Mouse (Mus musculus): Measurements from ENCODE around the gene Tmem163.
A peak's percentile ranks its signal among the peaks of the same experiment; 100 is the strongest.

Gene Tmem163

GRCm38 (mm10) chr1:127496737-127497543, 182.4 kb downstream of the Tmem163 start:
- peak; percentile 25 to 55 for DNase-seq

- DNase-seq, result peak in 1 of 2 experiments; percentile 57
Measured at GRCm38 (mm10) chr1:127487161-127487560, 192.2 kb downstream of the Tmem163 start.

GRCm38 (mm10) chr1:127484826-127485225, 194.5 kb downstream of the Tmem163 start:
- DNase-seq, result peak; percentile 33 to 74

GRCm38 (mm10) chr1:127484188-127484587, 195.2 kb downstream of the Tmem163 start:
- DNase-seq, result no peak

- DNase-seq, result no peak
Measured at GRCm38 (mm10) chr1:127482911-127483310, 196.4 kb downstream of the Tmem163 start.

- no peak for DNase-seq
Measured at GRCm38 (mm10) chr1:127475756-127476155, 203.6 kb downstream of the Tmem163 start.

- DNase-seq, result no peak
Measured at GRCm38 (mm10) chr1:127470175-127470574, 209.2 kb downstream of the Tmem163 start.

GRCm38 (mm10) chr1:127467238-127467637, 212.1 kb downstream of the Tmem163 start:
- DNase-seq, result no peak

- DNase-seq, result no peak
Measured at GRCm38 (mm10) chr1:127465292-127465691, 214.1 kb downstream of the Tmem163 start.

- no peak for DNase-seq
Measured at GRCm38 (mm10) chr1:127464041-127464440, 215.3 kb downstream of the Tmem163 start.

- DNase-seq, result no peak
Measured at GRCm38 (mm10) chr1:127461017-127461416, 218.3 kb downstream of the Tmem163 start.

GRCm38 (mm10) chr1:127459576-127459975, 219.8 kb downstream of the Tmem163 start:
- DNase-seq, result no peak

- DNase-seq, result peak in 1 of 2 experiments; percentile 50
Measured at GRCm38 (mm10) chr1:127459015-127459451, 220.3 kb downstream of the Tmem163 start.

GRCm38 (mm10) chr1:127453397-127453796, 226.0 kb downstream of the Tmem163 start:
- DNase-seq, result no peak

GRCm38 (mm10) chr1:127444836-127445485, 234.4 kb downstream of the Tmem163 start:
- DNase-seq, result no peak

- no peak for DNase-seq
Measured at GRCm38 (mm10) chr1:127442880-127443877, 236.2 kb downstream of the Tmem163 start.

GRCm38 (mm10) chr1:127441736-127442135, 237.6 kb downstream of the Tmem163 start:
- no peak for DNase-seq

- DNase-seq, result no peak
Measured at GRCm38 (mm10) chr1:127441007-127441406, 238.3 kb downstream of the Tmem163 start.

- DNase-seq, result no peak
Measured at GRCm38 (mm10) chr1:127439452-127439891, 239.9 kb downstream of the Tmem163 start.

- no peak for DNase-seq
Measured at GRCm38 (mm10) chr1:127437091-127437490, 242.3 kb downstream of the Tmem163 start.

All from spleen, adult 18-20 months (tissue).